Mouse (Mus musculus) embryonic stem cell, embryonic (primary cell): Measurements from ENCODE around the gene Zbtb4.

Source experiments
- CTCF ChIA-PET, 4 experiments: fragments of 300-600 bp in 2 of 4; fragments of 350-600 bp in 2 of 4; sonication (Branson Sonifier 250); formaldehyde crosslinking; loops; one replicate each; lab custom pipeline; 2022; ENCODE audit warnings: inconsistent platforms in 2 of 4; lab: Charles Lee
- POLR2A ChIA-PET, 4 experiments: fragments of 300-600 bp in 2 of 4; fragments of 350-600 bp in 2 of 4; sonication (Branson Sonifier 250); formaldehyde crosslinking; loops; one replicate each; lab custom pipeline; 2022; ENCODE audit warnings: antibody characterized with exemption in 4 of 4, inconsistent platforms in 1 of 4; lab: Charles Lee

The Zbtb4 gene

DNA sequence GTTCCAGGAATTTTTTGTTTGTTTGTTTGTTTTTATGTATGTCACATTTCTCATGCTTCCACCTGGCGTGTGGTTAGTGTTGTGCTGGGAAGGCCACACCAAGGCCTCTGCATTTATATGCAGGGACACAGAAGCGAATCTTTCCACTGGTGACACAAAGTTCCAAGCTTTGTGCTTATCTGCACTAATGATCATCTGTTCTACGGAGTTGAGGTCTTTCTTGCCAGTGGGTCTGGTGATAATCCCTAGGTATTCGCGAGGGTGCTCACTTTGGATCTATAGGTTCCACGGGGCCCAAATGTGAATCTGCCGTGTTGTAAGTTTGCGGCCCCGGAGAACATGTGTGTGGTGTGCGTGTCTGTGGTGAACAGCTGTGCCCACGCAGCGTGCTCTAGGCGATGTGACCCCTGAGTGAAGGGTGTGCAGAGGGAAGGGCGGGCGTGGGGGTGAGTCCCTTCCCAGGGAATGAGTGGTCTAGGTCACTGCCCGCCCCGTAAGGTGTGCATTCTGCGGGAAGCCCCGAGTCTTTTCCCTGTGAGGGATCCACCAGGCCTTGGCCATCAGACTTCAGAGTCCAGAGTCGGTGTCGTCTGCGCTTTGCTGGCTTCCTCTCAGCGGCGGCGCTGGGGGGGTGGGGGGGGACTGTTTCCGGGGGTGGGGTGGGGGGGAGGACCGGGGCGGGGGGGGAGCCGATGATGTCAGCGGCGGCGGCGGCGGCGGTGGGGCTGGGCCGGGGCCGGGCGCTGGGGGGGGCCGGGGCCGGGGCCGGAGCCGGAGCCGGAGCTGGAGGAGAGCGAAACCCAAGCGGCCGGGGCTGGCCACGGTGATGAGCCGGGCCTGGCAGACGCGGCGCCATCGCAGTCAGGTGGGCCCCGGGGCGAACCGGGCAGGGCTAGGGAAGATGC, at the start of gene Zbtb4:
TSS of gene Zbtb4 (plus strand) at position 692 of the 905 bp plus-strand sequence.
- ChIA-PET CTCF (interaction anchor here in 3 of 4 experiments (0.6 to 2.3 kb wide), 8 partner anchors 10 to 278 kb away, joined by 3 to 11 read pairs (median 4); no protein-coding TSS in a partner anchor), POLR2A (interaction anchor here in 3 of 4 experiments (0.6 to 6.3 kb wide), 43 partner anchors 8 to 859 kb away, joined by 3 to 57 read pairs (median 4); partner anchors contain the start of genes Nlgn2 (in 3 of the 3), Tmem256 (in 3 of the 3), Fgf11 (in 2 of the 3) and Chrnb1 (in 1 of the 3))

- POLR2A ChIA-PET = interaction anchor here (0.5 to 24.5 kb wide), 74 partner anchors 7 to 594 kb away, joined by 3 to 672 read pairs (median 8); partner anchors contain the start of genes Cd68 (in 4 of the 4), Senp3 (in 4 of the 4), Sox15 (in 4 of the 4) and Tnfsf13 (in 3 of the 4)
- CTCF ChIA-PET = interaction anchor here (0.6 to 12.7 kb wide), 38 partner anchors 9 to 447 kb away, joined by 3 to 155 read pairs (median 4); partner anchors contain the start of genes Senp3 (in 3 of the 4), Fxr2 (in 2 of the 4), Sox15 (in 2 of the 4) and Tnfsf13 (in 2 of the 4)
These were observed 49.8 kb upstream of the Zbtb4 start for GRCm38 (mm10) chr11:69715929-69716328.

DNA sequence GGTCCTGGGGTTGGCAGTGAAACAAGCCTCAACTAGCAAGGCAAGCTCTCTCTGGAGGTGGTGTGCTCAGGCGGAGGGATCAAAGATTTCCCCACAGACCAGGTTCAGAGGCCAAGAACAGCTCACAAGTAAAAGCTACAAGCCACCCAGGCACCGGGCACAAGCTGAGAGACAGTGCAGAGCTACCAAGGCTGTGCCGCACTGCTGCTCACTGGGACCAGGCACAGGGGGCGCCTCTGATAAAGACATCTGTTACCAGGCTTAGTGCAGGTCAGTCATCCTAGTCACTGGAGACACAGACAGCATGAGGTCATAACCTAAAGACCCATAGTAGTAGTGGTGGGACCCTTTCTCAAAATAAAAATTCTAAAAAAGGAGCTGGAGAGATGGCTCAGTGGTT, 48.8 kb upstream of the Zbtb4 start:
- ChIA-PET POLR2A (interaction anchor here (0.6 to 24.5 kb wide), 55 partner anchors 9 to 263 kb away, joined by 3 to 672 read pairs (median 5); partner anchors contain the start of genes Senp3 (in 4 of the 4), Sox15 (in 3 of the 4), Tnfsf13 (in 3 of the 4) and Trp53 (in 3 of the 4)), CTCF (interaction anchor here (0.5 to 12.7 kb wide), 34 partner anchors 10 to 448 kb away, joined by 3 to 155 read pairs (median 4); partner anchors contain the start of genes Sox15 (in 3 of the 4), Fxr2 (in 2 of the 4), Senp3 (in 2 of the 4) and Tnfsf13 (in 2 of the 4))

- ChIA-PET CTCF (interaction anchor here (0.6 to 12.7 kb wide), 40 partner anchors 10 to 640 kb away, joined by 3 to 155 read pairs (median 5); partner anchors contain the start of genes Sox15 (in 4 of the 4), Fxr2 (in 3 of the 4), Senp3 (in 3 of the 4) and Mpdu1 (in 2 of the 4)), POLR2A (interaction anchor here (0.6 to 24.5 kb wide), 46 partner anchors 8 to 247 kb away, joined by 3 to 672 read pairs (median 4); partner anchors contain the start of genes Sox15 (in 3 of the 4), Cd68 (in 2 of the 4), Fxr2 (in 2 of the 4) and Mpdu1 (in 2 of the 4))
These were observed 47.1 kb upstream of the Zbtb4 start for GRCm38 (mm10) chr11:69718661-69719060.

DNA sequence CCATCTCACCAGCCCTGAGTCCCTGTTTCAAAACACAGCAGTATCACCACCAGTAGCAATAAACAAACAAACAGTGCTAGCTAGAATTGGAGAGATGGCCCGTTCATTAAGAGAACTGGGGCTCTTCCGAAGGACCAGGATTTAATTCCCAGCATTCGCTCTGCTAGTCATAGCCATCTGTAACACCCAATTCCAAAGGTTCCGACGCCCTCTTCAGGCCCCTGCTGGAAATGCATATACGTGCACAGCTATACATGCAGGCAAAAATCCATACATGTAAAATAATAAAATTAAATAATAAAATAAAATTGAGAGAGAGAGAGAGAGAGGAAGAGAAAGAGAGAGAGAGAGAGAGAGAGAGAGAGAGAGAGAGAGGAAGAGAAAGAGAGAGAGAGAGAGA, 46.3 kb upstream of the Zbtb4 start:
- ChIA-PET POLR2A (interaction anchor here (0.6 to 24.5 kb wide), 57 partner anchors 9 to 976 kb away, joined by 3 to 672 read pairs (median 4); partner anchors contain the start of genes Cd68 (in 3 of the 4), Senp3 (in 3 of the 4), Sox15 (in 3 of the 4) and Mpdu1 (in 2 of the 4)), CTCF (interaction anchor here (0.5 to 12.7 kb wide), 66 partner anchors 8 to 515 kb away, joined by 3 to 155 read pairs (median 5); partner anchors contain the start of genes Sox15 (in 4 of the 4), Fxr2 (in 3 of the 4), Senp3 (in 3 of the 4) and Mpdu1 (in 2 of the 4))

GRCm38 (mm10) chr11:69720852-69721251, 44.9 kb upstream of the Zbtb4 start:
- POLR2A ChIA-PET = interaction anchor here in 3 of 4 experiments (0.7 to 24.5 kb wide), 8 partner anchors 16 to 156 kb away, joined by 3 to 672 read pairs (median 17); partner anchors contain the start of genes Cd68 (in 1 of the 3), Eif4a1 (in 1 of the 3), Fxr2 (in 1 of the 3) and Mpdu1 (in 1 of the 3)
- CTCF ChIA-PET = no interaction called here

DNA sequence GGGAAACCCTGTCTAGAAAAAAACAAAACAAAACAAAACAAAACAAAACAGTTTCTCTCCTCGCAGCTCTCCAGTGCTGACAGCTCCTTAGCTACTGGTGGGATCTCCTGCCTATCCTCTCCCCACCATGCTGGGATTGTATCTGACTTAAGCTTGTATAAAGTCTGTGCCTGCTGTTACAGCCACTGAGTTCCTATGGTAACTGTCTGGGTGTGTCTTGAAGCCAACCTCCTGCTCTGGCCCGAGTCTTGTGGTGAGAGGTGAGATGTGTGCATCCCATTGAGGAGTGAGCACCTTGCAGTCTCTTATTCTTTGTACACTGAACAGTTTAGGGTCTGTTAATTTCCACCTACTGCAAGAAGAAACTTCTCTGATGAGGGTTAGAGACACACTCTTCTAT, 42.6 kb upstream of the Zbtb4 start:
- POLR2A ChIA-PET = interaction anchor here in 3 of 4 experiments (0.5 to 2.2 kb wide), 39 partner anchors 8 to 309 kb away, joined by 3 to 16 read pairs (median 3); partner anchors contain the start of genes Senp3 (in 2 of the 3), Sox15 (in 2 of the 3), Trp53 (in 2 of the 3) and Wrap53 (in 2 of the 3)
- CTCF ChIA-PET = interaction anchor here (0.5 to 1.3 kb wide), 13 partner anchors 9 to 269 kb away, joined by 3 to 7 read pairs (median 3); partner anchors contain the start of genes Fxr2 (in 2 of the 4) and Kctd11 (in 1 of the 4)

DNA sequence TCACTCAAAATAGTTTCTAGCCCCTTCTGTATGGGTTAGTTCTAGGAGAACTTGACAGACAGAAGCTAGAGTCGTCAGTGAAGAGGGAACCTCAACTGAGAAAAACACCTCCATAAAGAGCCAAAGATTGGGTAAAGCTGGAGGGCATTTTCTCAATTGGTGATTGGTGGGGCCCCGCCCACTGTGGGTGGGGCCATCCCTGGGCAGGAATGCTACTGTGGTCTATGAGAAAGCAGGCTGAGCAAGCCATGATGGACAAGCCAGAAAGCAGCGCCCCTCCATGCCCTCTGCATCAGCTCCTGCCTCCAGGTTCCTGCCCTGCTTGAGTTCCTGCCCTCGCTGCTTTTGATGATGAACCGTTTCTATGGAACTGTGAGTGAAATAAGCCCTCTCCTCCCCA, 39.8 kb upstream of the Zbtb4 start:
- ChIA-PET POLR2A (interaction anchor here (0.6 to 2.2 kb wide), 33 partner anchors 8 to 268 kb away, joined by 3 to 9 read pairs (median 4); partner anchors contain the start of genes Cd68 (in 3 of the 4), Mpdu1 (in 1 of the 4), Nlgn2 (in 1 of the 4) and Polr2a (in 1 of the 4)), CTCF (interaction anchor here (0.5 to 2.1 kb wide), 19 partner anchors 9 to 348 kb away, joined by 3 to 11 read pairs (median 4); partner anchors contain the start of genes Eif5a (in 1 of the 4), Fxr2 (in 1 of the 4), Sox15 (in 1 of the 4) and Trp53 (in 1 of the 4))

- POLR2A ChIA-PET = interaction anchor here in 3 of 4 experiments (0.7 to 9.6 kb wide), 21 partner anchors 9 to 256 kb away, joined by 3 to 107 read pairs (median 4); partner anchors contain the start of genes 2810408A11Rik (in 1 of the 3), Ctdnep1 (in 1 of the 3), Fxr2 (in 1 of the 3) and Neurl4 (in 1 of the 3)
- CTCF ChIA-PET = interaction anchor here (0.6 to 3.2 kb wide), 22 partner anchors 9 to 940 kb away, joined by 3 to 37 read pairs (median 5); partner anchors contain the start of genes Fxr2 (in 2 of the 4), Sox15 (in 2 of the 4), Tmem95 (in 2 of the 4) and Nlgn2 (in 1 of the 4)
These were observed 36.6 kb upstream of the Zbtb4 start for GRCm38 (mm10) chr11:69729063-69729462.

DNA sequence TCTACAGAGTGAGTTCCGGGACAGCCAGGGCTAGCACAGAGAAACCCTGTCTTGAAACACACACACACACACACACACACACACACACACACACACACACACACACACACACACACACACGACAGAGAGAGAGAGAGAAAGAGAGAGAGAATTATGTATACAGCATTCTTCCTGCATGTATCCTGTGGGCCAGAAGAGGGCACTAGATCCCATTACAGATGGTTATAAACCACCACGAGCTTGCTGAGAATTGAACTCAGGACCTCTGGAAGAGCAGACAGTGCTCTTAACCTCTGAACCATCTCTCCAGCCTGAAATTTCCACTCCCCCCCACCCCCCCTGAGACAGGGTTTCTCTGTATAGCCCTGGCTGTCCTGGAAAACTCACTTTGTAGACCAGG, 34.3 kb upstream of the Zbtb4 start:
- POLR2A ChIA-PET = interaction anchor here (0.5 to 9.6 kb wide), 22 partner anchors 8 to 290 kb away, joined by 3 to 107 read pairs (median 4); partner anchors contain the start of genes Acap1 (in 1 of the 4), Eif5a (in 1 of the 4), Polr2a (in 1 of the 4) and Tmem95 (in 1 of the 4)
- CTCF ChIA-PET = interaction anchor here (0.5 to 3.2 kb wide), 48 partner anchors 8 to 587 kb away, joined by 3 to 37 read pairs (median 4); partner anchors contain the start of genes Polr2a (in 2 of the 4), Sox15 (in 2 of the 4), Tmem256 (in 2 of the 4) and Tmem95 (in 2 of the 4)

GRCm38 (mm10) chr11:69751635-69752034, 14.1 kb upstream of the Zbtb4 start:
- ChIA-PET POLR2A (interaction anchor here (0.5 to 10.2 kb wide), 19 partner anchors 8 to 293 kb away, joined by 3 to 107 read pairs (median 6); partner anchors contain the start of genes 2810408A11Rik (in 1 of the 4), Dvl2 (in 1 of the 4), Neurl4 (in 1 of the 4) and Senp3 (in 1 of the 4)), CTCF (interaction anchor here (0.6 to 1.7 kb wide), 7 partner anchors 12 to 103 kb away, joined by 3 to 11 read pairs (median 4); no protein-coding TSS in a partner anchor)

- POLR2A ChIA-PET = interaction anchor here (0.5 to 10.2 kb wide), 35 partner anchors 8 to 589 kb away, joined by 3 to 107 read pairs (median 4); partner anchors contain the start of genes Eif5a (in 2 of the 4), Nlgn2 (in 2 of the 4), Tmem256 (in 2 of the 4) and Fxr2 (in 1 of the 4)
- CTCF ChIA-PET = interaction anchor here in 1 of 4 experiments (0.7 to 1.7 kb wide), 5 partner anchors 13 to 47 kb away, joined by 3 to 4 read pairs (median 3); partner anchors contain the start of gene Zbtb4
These were observed 13.0 kb upstream of the Zbtb4 start for GRCm38 (mm10) chr11:69752686-69753085.

DNA sequence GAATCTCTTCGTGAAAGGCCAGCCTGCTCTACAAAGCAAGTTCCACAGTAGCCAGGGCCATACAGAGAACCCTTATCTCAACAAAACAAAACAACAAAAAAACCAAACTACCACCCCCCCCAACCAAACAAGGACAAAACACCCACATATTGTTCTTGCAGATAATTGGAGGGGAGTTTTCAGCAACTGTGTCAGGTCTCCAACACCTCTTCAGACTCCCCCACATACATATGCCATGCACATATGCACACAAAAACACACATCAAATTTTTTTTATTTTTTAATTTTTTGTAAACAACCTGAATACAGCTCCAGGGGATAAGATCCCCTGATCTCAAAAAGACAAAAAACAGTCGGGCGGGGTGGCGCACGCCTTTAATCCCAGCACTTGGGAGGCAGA, 11.5 kb upstream of the Zbtb4 start:
- ChIA-PET CTCF (interaction anchor here (0.5 to 2.0 kb wide), 21 partner anchors 9 to 385 kb away, joined by 3 to 9 read pairs (median 4); partner anchors contain the start of gene Zbtb4 (in 1 of the 4)), POLR2A (interaction anchor here in 3 of 4 experiments (0.5 to 10.2 kb wide), 55 partner anchors 10 to 604 kb away, joined by 3 to 107 read pairs (median 4); partner anchors contain the start of genes Eif5a (in 2 of the 3), Tmem256 (in 2 of the 3), 2810408A11Rik (in 1 of the 3) and Ctdnep1 (in 1 of the 3))

- CTCF ChIA-PET = interaction anchor here (0.5 to 2.0 kb wide), 18 partner anchors 9 to 208 kb away, joined by 3 to 9 read pairs (median 4); no protein-coding TSS in a partner anchor
These were observed 11.0 kb upstream of the Zbtb4 start for GRCm38 (mm10) chr11:69754701-69755100.

More at GRCm38 (mm10) chr11:69754701-69755100, 11.0 kb upstream of the Zbtb4 start:
- POLR2A ChIA-PET = interaction anchor here in 3 of 4 experiments (0.5 to 10.2 kb wide), 44 partner anchors 10 to 509 kb away, joined by 3 to 107 read pairs (median 4); partner anchors contain the start of genes Eif5a (in 2 of the 3), Tmem256 (in 2 of the 3), 2810408A11Rik (in 1 of the 3) and Ctdnep1 (in 1 of the 3)
